Mouse (Mus musculus) neural tube, embryonic 14.5 days (tissue): ENCODE measurements around the gene Dvl1. TPM values are rescaled to one million over a fixed set of nuclear protein-coding genes. Genes with fewer than 3 reads are reported as not detected.

Source experiments
- ATAC-seq: fragments of 200-750 bp; cut with Nextera tagmentation; 2 replicates; pipeline ENCODE4 v1.8.0; 2017; ENCODE audit warnings: low read depth, mild to moderate bottlenecking, moderate TSS enrichment, moderate library complexity
- H3K27ac ChIP-seq: fragments of 300-500 bp; sonication (generic); 2 replicates; pipeline ENCODE4 v1.5.1; 2014; ENCODE audit warnings: low read depth, mild to moderate bottlenecking, control low read depth, low read length, moderate library complexity, mixed read lengths
- H3K27me3 ChIP-seq: fragments of 300-500 bp; sonication (generic); 2 replicates; pipeline ENCODE4 v1.6.1; 2014; ENCODE audit warnings: low read length; ENCODE audit not compliant: control insufficient read depth, insufficient read depth
- H3K36me3 ChIP-seq: fragments of 300-500 bp; sonication (generic); 2 replicates; pipeline ENCODE4 v1.6.1; 2014; ENCODE audit warnings: low read length, mixed read lengths; ENCODE audit not compliant: control insufficient read depth, insufficient read depth
- H3K4me1 ChIP-seq: fragments of 300-500 bp; sonication (generic); 2 replicates; pipeline ENCODE4 v1.6.1; 2014; ENCODE audit warnings: low read length; ENCODE audit not compliant: control insufficient read depth, insufficient read depth
- H3K4me2 ChIP-seq: fragments of 300-500 bp; sonication (generic); 2 replicates; pipeline ENCODE4 v1.6.1; 2014; ENCODE audit warnings: mild to moderate bottlenecking, low read depth, low read length, control low read depth
- H3K4me3 ChIP-seq: fragments of 300-500 bp; sonication (generic); 2 replicates; pipeline ENCODE4 v1.5.1; 2014; ENCODE audit warnings: low read depth, low read length, control low read depth, mixed read lengths
- H3K9ac ChIP-seq: fragments of 300-500 bp; sonication (generic); replicated peaks from 2 replicates; pipeline ENCODE4 v1.6.1; 2014; ENCODE audit warnings: low read depth, mild to moderate bottlenecking, control low read depth, low read length, mixed read lengths
- H3K9me3 ChIP-seq: fragments of 300-500 bp; sonication (generic); 2 replicates; pipeline ENCODE4 v1.6.1; 2016; ENCODE audit warnings: low read length; ENCODE audit not compliant: control insufficient read depth
- WGBS: fragments of 180-500 bp; shearing (Covaris S2); extraction: QIAGEN DNeasy Blood & Tissue Kit; methylation state at CpG from one replicate; pipeline ENCODE4 v1.1.7; 2014; 5-methylcytosine and 5-hydroxymethylcytosine counted together
- polyA plus RNA-seq: library from polyadenylated mRNA; unstranded; fragments of >200 nt; fragmentation: Nextera tagmentation; extraction: Ambion mirVana; gene quantifications from 2 replicates; pipeline ENCODE4 v1.2.1, GENCODE M21; 2014

Gene Dvl1
- polyA plus RNA-seq, 1 experiment from 2014 or later, result 16.1 TPM

DNA sequence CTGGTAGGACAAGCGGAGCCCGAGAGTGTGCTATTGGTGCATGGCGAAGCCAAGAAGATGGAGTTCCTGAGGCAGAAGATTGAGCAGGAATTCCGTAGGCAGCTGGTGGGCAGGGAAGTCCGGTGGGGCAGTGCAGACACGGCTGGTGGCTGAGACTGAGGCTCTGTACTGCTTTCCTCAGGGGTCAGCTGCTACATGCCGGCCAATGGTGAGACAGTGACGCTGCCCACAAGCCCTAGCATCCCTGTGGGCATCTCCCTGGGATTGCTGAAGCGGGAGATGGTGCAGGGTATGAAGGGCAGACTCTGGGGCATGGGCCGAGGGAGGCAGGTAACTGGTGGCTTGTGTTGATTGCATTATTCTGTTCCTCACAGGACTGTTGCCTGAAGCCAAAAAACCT is 40.5 kb downstream of the Dvl1 start:
- no peaks in the 10 kb centered on the region for H3K9me3 ChIP-seq
- H3K27ac ChIP-seq, result no peak overlapping the region
- 91% methylated on average over 10 of the region's 10 CpGs for WGBS
- H3K4me1 ChIP-seq, result peaks cover 10% of the 10 kb centered on the region
- no peak overlapping the region for H3K4me3 ChIP-seq
- H3K9ac ChIP-seq, result no peak overlapping the region
- no peaks in the 10 kb centered on the region for H3K27me3 ChIP-seq
- no peak overlapping the region for H3K4me2 ChIP-seq
- peaks cover 55% of the 10 kb centered on the region for H3K36me3 ChIP-seq
- no peak for ATAC-seq

DNA sequence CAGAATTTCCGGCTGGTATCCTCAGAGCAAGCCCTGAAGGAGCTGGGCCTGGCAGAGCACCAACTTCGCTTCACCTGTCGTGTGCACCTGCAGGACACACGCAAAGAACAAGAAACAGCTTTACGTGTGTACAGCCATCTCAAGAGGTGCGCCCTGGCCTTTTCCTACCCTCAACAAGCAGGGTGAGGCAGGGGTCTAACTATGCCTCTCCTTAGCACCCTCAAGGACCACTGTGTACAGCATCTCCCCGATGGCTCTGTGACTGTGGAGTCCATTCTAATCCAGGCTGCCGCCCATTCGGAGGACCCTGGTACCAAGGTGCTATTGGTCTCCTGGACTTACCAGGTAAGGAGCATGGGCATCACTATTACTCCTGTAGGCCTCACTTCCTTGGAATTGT is 41.0 kb downstream of the Dvl1 start:
- H3K4me1 ChIP-seq, result peaks cover 10% of the 10 kb centered on the region
- no peak for ATAC-seq
- peaks cover 53% of the 10 kb centered on the region for H3K36me3 ChIP-seq
- H3K9ac ChIP-seq, result no peak overlapping the region
- H3K27ac ChIP-seq, result no peak overlapping the region
- WGBS, result 93% methylated on average over 9 of the region's 9 CpGs
- H3K4me2 ChIP-seq, result no peak overlapping the region
- H3K4me3 ChIP-seq, result no peak overlapping the region
- no peaks in the 10 kb centered on the region for H3K9me3 ChIP-seq
- no peaks in the 10 kb centered on the region for H3K27me3 ChIP-seq

DNA sequence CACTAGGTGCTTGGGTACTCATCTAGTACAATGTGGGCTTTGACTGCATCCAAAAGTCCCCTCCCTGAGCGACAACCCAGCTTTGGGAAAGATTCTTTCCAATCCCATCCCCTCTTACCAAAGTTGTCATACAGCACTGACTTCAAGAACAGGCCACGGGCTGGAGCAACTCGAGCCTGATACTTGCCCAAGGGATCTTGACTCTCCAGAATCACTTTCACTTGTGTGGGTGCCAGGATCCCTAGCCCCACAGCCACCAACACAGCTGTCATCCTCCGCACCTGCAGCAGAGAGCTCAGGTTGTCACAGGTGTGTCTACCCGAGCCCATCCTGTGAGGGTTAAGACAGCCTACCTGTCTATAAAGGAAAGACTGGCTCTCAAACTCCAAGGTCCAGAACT is 42.1 kb downstream of the Dvl1 start:
- peaks cover 46% of the 10 kb centered on the region for H3K36me3 ChIP-seq

DNA sequence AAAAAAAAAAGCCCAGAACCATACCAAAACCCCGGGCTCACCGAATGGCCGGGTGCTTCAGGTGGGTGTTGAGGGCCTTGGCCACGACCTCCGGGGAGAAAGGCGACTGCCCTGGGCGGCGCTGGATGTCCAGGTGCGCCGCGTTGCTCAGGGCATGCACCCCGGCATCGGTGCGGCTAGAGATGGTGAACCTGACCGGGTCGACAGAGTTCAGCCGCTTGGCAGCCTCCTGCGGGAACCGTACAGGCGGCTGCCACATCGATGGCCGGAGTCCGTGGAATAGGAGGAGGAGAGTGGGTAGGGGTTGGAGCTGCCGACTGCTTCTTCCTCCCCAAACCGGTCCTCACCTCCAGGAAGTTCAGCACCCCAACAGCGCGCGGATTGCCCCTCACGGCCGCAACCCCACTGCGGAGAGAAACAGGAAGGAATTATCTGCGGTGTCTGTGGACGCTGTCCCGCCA is 43.8 kb downstream of the Dvl1 start:
- H3K4me2 ChIP-seq, result peak overlapping the region; percentile 98
- no peak for ATAC-seq
- under 1% methylated on average over 34 of the region's 34 CpGs for WGBS
- peak overlapping the region; percentile 92 for H3K4me3 ChIP-seq
- no peaks in the 10 kb centered on the region for H3K9me3 ChIP-seq
- H3K4me1 ChIP-seq, result peaks cover 34% of the 10 kb centered on the region
- H3K36me3 ChIP-seq, result peaks cover 35% of the 10 kb centered on the region
- peak overlapping the region; percentile 34; the same call in 1 of the 2 replicates for H3K27ac ChIP-seq
- no peaks in the 10 kb centered on the region for H3K27me3 ChIP-seq
- H3K9ac ChIP-seq, result peak overlapping the region; percentile 96

More for the DNA sequence above, 42.1 kb downstream of the Dvl1 start:
- 85% methylated on average over 5 of the region's 5 CpGs for WGBS
- Histone ChIP-seq H3K9ac (no peak overlapping the region), H3K27ac (no peak overlapping the region), H3K9me3 (no peaks in the 10 kb centered on the region), H3K4me2 (peak overlapping the region; percentile 20; the same call in 1 of the 2 replicates), H3K4me1 (peaks cover 21% of the 10 kb centered on the region), H3K27me3 (no peaks in the 10 kb centered on the region), H3K4me3 (no peak overlapping the region)
- no peak for ATAC-seq

DNA sequence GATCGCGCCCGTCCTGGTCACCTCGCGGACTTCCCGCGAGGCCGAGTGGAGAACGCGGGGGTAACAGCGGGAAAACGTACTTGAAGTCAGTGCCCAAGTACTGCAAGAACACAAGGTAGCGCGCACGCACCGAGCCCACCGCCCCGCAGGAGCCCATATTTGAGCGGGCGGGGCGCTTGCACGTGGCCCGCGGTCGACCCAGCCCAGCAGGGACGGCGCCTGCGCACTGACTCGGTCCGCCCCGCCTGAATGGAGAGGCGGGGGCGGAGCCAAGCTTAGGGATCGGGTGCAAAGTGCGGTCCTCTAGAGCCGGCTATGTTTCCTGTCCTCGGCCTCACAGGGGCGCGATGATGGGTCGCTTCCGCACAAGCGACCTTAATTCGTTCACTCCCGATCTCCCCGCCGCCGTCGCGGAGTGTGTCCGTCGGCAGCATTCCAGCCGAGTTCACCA is 44.4 kb downstream of the Dvl1 start, which contains the start of the genes Pusl1 and Acap3:
Gene Pusl1 (minus strand): TSS at position 231 of the 451 bp plus-strand sequence.
Gene Acap3 (plus strand): TSS at position 272 of the 451 bp plus-strand sequence.
- Histone ChIP-seq H3K4me3 (peak within 1 kb of the TSS; percentile 92), H3K27me3 (no peaks in the 10 kb centered on the region), H3K4me1 (peaks cover 34% of the 10 kb centered on the region), H3K36me3 (peaks cover 35% of the 10 kb centered on the region), H3K27ac (peak within 1 kb of the TSS; percentile 99), H3K4me2 (peak within 1 kb of the TSS; percentile 98), H3K9me3 (no peaks in the 10 kb centered on the region), H3K9ac (peak within 1 kb of the TSS; percentile 96)
- peak; percentile 83 for ATAC-seq
- WGBS, result under 1% methylated on average over 52 of the region's 52 CpGs

DNA sequence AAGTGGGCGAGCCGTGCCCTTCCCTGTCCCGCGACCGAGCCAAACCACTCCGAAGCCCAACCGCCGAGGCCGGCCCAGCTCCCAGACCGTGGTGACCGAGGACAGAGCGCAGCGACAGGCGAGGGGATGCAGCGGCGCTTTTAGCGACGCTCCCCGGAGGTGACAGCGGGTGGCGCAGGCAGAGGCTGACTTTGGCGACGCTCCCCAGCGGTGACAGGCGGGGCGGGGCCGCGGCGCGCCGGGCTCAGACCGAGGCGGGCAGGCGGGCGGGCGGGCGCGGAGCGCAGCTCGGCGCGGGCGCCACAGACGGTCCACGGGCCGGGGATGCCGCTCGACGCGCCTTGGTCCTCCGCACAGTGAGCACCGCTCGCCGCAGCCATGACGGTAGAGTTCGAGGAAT is 44.8 kb downstream of the Dvl1 start:
- Histone ChIP-seq H3K36me3 (peaks cover 35% of the 10 kb centered on the region), H3K9ac (peak overlapping the region; percentile 96), H3K4me3 (peak overlapping the region; percentile 92), H3K9me3 (no peaks in the 10 kb centered on the region), H3K27me3 (no peaks in the 10 kb centered on the region), H3K4me1 (peaks cover 34% of the 10 kb centered on the region), H3K4me2 (peak overlapping the region; percentile 98), H3K27ac (peak overlapping the region; percentile 99)
- peak; percentile 92 for ATAC-seq
- WGBS, result 1% methylated on average over 39 of the region's 56 CpGs

DNA sequence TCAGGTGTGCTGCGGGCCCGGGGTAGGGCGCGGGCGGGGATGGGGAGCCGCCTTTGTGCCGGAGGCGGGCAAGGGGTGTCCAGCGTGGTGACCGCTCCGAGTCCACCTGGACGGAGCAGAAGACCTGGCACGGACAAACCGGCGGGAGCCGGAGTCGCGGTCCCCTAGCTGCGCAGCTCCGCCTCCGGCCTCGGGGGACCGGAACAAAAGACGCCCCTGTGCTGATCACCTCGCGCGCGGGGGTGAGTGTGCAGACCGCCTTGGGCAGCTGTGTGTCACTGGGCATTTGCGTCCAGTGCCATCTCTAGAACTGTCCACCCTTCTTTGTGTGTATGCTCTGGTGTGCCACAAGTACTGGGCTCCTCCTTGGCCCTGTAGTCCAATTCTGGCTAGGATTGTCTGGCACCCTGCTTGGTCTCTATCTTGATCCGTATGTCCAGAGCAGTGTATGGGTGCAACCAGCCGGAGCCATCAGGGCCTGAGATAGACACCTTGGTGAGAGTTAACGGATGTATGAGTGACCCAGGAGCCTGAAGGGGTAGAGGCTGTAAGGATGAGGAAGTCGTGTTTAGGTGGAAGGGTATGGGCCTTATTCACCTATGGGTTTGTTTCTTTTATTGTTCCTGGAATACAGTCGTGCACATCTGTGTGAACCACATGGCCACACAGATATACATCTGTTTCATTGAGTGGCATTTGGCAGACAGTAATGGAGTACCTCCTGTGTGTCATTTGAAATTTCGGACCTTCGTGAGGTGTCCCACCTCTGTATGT is 45.4 kb downstream of the Dvl1 start:
- WGBS, result 5% methylated on average over 28 of the region's 37 CpGs
- Histone ChIP-seq H3K9ac (peak overlapping the region; percentile 96), H3K27ac (peak overlapping the region; percentile 99), H3K36me3 (peaks cover 30% of the 10 kb centered on the region), H3K4me3 (peak overlapping the region; percentile 92), H3K4me1 (peaks cover 34% of the 10 kb centered on the region), H3K9me3 (no peaks in the 10 kb centered on the region), H3K4me2 (peak overlapping the region; percentile 98), H3K27me3 (no peaks in the 10 kb centered on the region)
- peak; percentile 45 for ATAC-seq

DNA sequence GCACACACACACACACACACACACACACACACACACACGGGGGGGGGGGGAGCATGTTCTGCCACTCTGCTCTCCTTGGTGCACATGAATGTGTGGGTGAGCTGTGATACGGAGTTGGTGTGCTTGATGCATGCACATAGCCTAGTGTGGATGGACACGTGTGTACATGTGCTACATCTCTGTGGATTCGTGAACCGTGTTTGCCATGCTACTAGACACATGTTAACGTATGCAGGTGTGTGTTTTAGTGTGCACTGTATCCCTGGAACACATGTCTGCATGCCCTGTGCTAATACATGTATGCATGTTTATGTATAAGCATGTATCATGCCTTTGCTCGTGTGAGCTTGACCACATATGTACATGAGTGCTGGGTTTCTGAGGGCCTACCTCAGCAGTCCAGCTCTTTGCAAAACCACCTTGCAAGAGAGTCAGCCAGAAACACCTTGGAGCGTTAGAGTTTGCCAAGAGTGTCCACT is 46.0 kb downstream of the Dvl1 start:
- H3K27ac ChIP-seq, result no peak overlapping the region
- H3K4me1 ChIP-seq, result peaks cover 34% of the 10 kb centered on the region
- ATAC-seq, result no peak

DNA sequence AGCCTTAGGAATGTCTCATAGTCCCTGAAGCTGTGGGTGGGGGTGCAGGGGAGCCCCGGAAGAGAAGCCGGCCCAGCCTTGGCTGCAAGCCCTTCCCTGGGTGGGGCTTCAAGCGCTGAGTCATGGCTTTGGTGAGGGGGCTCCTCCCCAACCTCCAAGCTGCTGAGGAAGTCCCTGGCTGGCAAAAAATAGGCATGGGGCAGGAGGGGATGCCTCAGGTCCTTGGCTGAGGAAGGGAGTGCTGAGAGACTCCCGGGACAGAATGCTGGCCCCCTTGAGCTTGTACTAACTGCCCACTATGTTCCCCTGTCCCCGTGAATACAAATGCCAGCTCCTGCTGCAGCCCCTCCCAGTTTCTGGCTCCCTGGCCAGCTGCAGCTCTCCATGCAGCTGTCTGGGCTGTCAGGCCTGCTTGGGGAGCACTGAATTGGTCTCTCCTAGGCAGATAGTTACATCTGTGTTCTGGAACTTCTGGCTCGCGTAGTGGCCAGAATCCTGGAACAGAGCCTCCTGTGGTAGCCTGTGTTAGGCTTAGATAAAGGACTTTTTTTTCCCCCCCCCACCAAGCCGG is 47.2 kb downstream of the Dvl1 start:
- no peak for ATAC-seq
- WGBS, result 29% methylated on average over 8 of the region's 8 CpGs
- H3K4me2 ChIP-seq, result peak overlapping the region; percentile 98

More for the DNA sequence above, 46.0 kb downstream of the Dvl1 start:
- WGBS, result 77% methylated on average over 7 of the region's 8 CpGs
- peaks cover 27% of the 10 kb centered on the region for H3K36me3 ChIP-seq
- peak overlapping the region; percentile 98 for H3K4me2 ChIP-seq
- H3K27me3 ChIP-seq, result no peaks in the 10 kb centered on the region
- peak overlapping the region; percentile 96 for H3K9ac ChIP-seq
- peak overlapping the region; percentile 92 for H3K4me3 ChIP-seq
- no peaks in the 10 kb centered on the region for H3K9me3 ChIP-seq

More for the DNA sequence above, 47.2 kb downstream of the Dvl1 start:
- no peaks in the 10 kb centered on the region for H3K27me3 ChIP-seq
- peaks cover 34% of the 10 kb centered on the region for H3K4me1 ChIP-seq
- H3K9me3 ChIP-seq, result no peaks in the 10 kb centered on the region
- H3K4me3 ChIP-seq, result peak overlapping the region; percentile 92
- H3K9ac ChIP-seq, result peak overlapping the region; percentile 96; the same call in 1 of the 2 replicates
- peak overlapping the region; percentile 34; the same call in 1 of the 2 replicates for H3K27ac ChIP-seq
- peaks cover 20% of the 10 kb centered on the region for H3K36me3 ChIP-seq
